Mouse (Mus musculus) ES-E14 (cell line): ENCODE data around the gene Unc93b1.

ENCODE experiments used
- CHD2 ChIP-seq: IDR thresholded peaks from 2 replicates; pipeline ENCODE4 v1.6.1; 2014; ENCODE audit warnings: mild to moderate bottlenecking, low read depth, low read length, inconsistent platforms
- HCFC1 ChIP-seq: IDR thresholded peaks from 2 replicates; pipeline ENCODE4 v1.6.1; 2012; ENCODE audit warnings: low read length, inconsistent platforms, borderline replicate concordance; ENCODE audit not compliant: insufficient read depth
- MAFK ChIP-seq: IDR thresholded peaks from 2 replicates; pipeline ENCODE4 v1.6.1; 2014; ENCODE audit warnings: mild to moderate bottlenecking, low read depth, low read length, inconsistent platforms; ENCODE audit not compliant: insufficient read depth
- ZC3H11A ChIP-seq: IDR thresholded peaks from 2 replicates; pipeline ENCODE4 v1.6.1; 2012; ENCODE audit warnings: low read depth, mild to moderate bottlenecking, inconsistent platforms, low read length, borderline replicate concordance
- ZNF384 ChIP-seq: IDR thresholded peaks from 2 replicates; pipeline ENCODE4 v1.6.1; 2012; ENCODE audit warnings: low read depth, low read length, inconsistent platforms

GRCm38 (mm10) chr19:3947813-3948212 lies 12.8 kb downstream of the Unc93b1 start:
- TF ChIP-seq ZNF384 (no peak), MAFK (no peak), CHD2 (no peak), HCFC1 (no peak), ZC3H11A (no peak)
